Mouse (Mus musculus) heart, postnatal 0 days (tissue): ENCODE measurements at regions not wholly inside any gene's neighbourhood (a gene's known extent, or its start where the extent isn't known, plus 50 kb on each side); places are given as distances from the start of the nearest gene placed in this dataset.

Experiments used
- CTCF ChIP-seq: IDR thresholded peaks from 2 replicates; pipeline ENCODE4 v1.5.1; 2016; ENCODE audit warnings: antibody characterized with exemption, control low read depth, low read depth
- EP300 ChIP-seq: IDR thresholded peaks from 2 replicates; pipeline ENCODE4 v1.6.1; 2016; ENCODE audit warnings: antibody characterized with exemption, low read depth

DNA sequence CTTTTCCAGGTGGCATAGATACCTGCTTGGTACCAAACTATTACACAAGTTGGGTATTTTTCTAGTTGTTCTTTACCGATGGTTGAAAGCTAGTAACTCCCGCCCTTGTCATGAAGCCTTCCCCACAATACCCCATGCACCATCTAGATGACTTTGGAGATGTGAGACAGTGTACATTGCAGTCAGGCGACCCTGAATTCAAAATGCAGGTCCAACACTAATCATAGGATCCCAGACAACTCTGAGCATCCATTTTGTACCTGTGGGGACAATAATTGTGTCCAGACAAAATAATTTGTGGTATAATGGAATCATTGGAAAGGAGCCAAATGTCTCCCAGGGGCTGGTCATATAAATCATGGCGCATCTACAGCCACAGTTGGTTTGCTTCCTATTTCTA, 54.7 kb upstream of the Ldb2 start:
- TF ChIP-seq CTCF = no peak
- no peak for TF ChIP-seq EP300
